Mouse (Mus musculus): ENCODE measurements at regions not wholly inside any gene's neighbourhood (a gene's known extent, or its start where the extent isn't known, plus 50 kb on each side); places are given as distances from the start of the nearest gene placed in this dataset.

GRCm38 (mm10) chr16:71963579-71963978, 344.5 kb upstream of the Robo1 start:
- DNase-seq = no peak

GRCm38 (mm10) chr16:71973811-71974210, 334.3 kb upstream of the Robo1 start:
- no peak for DNase-seq

- DNase-seq = no peak
Observed at GRCm38 (mm10) chr16:71997634-71998278, 310.4 kb upstream of the Robo1 start.

- DNase-seq = no peak
Observed at GRCm38 (mm10) chr16:72027404-72028215, 280.5 kb upstream of the Robo1 start.

DNA sequence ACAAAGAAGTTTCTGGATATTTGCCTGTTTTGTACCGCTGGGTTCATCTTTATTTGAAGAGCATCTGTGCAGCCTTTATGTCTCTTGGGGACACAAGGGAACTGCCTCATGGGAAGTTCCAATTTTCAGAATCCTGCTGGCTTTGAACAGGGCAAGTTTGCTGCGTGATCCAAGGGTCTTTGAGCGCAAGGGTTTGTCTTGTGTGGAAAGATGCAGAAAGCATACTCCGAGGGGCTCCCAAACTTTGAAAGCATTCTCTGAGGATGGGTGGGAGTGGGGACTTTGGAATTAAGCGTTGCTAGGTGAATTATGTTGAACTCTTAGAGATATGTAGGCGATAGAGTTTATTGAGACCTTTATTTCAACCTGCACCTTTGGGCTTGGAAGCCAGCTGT, 279.9 kb upstream of the Robo1 start:
- DNase-seq = no peak

DNA sequence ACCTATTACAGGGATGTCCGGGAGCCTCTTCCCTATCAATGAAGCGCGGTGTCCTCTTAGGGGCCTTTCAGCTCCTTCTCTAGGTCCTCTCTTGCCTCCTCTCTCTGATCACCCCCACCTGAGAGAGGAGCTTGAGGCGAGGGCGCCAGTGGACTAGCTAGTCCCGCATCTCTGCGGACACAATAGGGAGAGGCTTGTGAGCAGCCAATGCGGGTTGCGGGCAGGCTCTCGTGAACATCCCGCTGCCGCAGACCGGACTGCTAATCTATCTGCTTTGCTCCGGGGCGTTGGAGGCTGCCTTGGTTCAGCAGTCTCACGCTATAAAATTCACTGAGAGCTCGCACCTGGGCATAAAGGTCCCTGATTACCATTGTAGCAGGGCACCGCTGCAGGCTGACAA, 279.3 kb upstream of the Robo1 start:
- DNase-seq = no peak

GRCm38 (mm10) chr16:72029273-72029672, 278.8 kb upstream of the Robo1 start:
- no peak for DNase-seq

GRCm38 (mm10) chr16:72068254-72068653, 239.9 kb upstream of the Robo1 start:
- DNase-seq = no peak

DNA sequence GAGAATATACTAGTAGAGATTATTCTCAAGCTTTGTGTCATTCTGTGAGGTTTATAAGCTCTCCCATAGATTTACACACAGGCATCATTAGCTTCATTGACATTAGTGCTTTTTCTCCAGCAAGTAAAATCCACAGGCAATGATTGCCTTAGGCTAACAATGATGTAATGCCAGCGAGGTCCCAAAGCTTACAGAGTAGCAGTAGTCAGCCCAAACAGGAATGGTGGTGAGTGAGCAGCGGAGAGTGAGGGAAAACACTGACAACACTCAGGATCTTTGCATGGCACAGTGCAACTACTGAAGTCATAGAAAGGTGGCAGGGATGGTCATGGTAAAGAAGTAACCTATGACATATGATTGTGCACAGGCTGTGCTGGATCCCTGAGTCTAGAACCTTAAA, 238.5 kb upstream of the Robo1 start:
- no peak for DNase-seq

DNA sequence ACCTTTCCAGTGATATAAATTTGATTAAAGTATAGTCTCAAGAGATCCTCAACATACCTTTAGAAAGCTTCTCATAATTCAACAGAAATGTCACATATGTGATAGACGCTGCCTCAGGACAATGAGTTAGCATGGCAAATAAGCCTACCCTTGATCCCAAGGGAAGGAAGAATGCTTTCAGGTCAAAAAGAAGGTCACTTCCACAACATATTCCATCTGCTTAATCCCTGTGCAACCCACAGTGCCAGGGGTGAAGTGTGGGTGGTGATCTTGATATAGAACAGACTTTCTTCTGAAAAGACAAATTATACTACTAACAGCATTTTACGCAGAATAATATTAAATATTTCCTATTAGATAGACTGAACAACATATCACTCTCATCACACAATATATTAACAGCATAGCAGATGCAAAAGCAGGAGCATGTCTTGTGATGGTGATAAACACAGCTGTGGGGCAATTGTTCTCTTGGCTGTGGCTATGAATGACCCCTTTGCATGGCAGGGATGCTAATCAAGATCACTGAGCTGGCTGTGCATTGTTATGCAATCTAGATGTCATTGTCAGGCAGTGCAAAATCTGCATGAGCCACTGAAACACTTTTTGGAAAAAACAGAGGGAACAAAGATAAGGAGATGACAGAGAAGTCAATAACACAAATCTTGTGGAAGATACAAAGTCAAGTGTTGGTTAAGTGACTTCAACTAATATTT, 236.2 kb upstream of the Robo1 start:
- DNase-seq = no peak

- DNase-seq = no peak
Observed at GRCm38 (mm10) chr16:72085181-72085580, 222.9 kb upstream of the Robo1 start.

DNA sequence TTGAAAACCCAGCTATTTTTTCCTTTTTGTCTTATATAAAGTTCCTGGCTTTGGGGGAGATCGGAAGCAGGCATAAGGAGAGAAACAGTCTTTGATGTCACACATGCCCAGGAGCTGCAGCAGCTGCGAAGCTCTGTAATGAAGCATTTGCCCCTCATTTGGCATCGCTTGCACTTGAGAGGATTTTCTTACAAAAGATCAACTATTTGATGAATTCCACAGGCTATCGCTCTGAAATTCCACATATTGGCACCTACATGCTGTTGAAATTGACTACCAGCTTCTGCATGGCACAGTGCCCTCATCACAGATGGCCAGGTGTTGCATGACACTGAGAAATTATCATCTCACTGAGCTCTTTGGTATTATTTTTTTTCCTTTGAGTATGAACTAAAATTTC, 220.1 kb upstream of the Robo1 start:
- no peak for DNase-seq

DNA sequence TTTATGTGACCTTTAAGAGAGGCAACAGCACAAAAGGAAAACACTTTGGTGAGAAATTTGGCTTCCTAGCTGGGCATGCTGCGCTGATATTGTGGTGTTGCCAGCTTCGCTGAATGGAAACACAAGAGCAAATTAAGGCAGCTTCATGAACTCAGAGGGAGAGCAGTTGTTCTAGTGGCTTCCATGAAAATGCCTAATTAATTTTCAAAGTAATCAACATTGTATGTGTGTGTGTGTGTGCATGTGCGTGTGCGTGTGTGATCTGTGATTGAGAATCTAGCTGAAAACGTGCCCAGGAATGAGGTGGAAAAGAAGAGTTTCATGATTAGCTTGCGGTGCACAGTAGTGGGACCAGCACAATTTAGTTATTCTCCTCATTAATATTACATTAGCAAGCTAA, 219.2 kb upstream of the Robo1 start:
- DNase-seq = no peak
